Mouse (Mus musculus) erythroblast, embryonic 14.5 days (primary cell): Measurements from ENCODE around the gene B3gat3. TPM values are rescaled to one million over a fixed set of nuclear protein-coding genes. Genes with fewer than 3 reads are reported as not detected.
"Not testable (repeated sequence)": the region's sequence is repeated elsewhere in the genome, so short reads cannot be mapped to it uniquely, and the experiment has no call there.

ENCODE experiments used
- H3K27me3 ChIP-seq: 2 replicates; pipeline ENCODE4 v1.6.1; 2012; ENCODE audit warnings: inconsistent platforms; ENCODE audit not compliant: control insufficient read depth
- H3K36me3 ChIP-seq: 2 replicates; pipeline ENCODE4 v1.6.1; 2012; ENCODE audit warnings: mild to moderate bottlenecking, inconsistent platforms; ENCODE audit not compliant: control insufficient read depth
- H3K4me1 ChIP-seq: 2 replicates; pipeline ENCODE4 v1.6.1; 2012; ENCODE audit warnings: inconsistent platforms; ENCODE audit not compliant: control insufficient read depth
- H3K4me3 ChIP-seq: replicated peaks from 2 replicates; pipeline ENCODE3; 2012; ENCODE audit warnings: moderate library complexity, mild to moderate bottlenecking, inconsistent platforms
- H3K9me3 ChIP-seq: 2 replicates; pipeline ENCODE4 v1.6.1; 2012; ENCODE audit warnings: low read length, inconsistent platforms, mixed read lengths; ENCODE audit not compliant: control insufficient read depth
- GATA1 ChIP-seq: IDR thresholded peaks from 2 replicates; pipeline ENCODE4 v1.6.1; 2012; ENCODE audit warnings: low read length, inconsistent platforms, mixed read lengths
- TAL1 ChIP-seq: IDR thresholded peaks from 3 replicates; pipeline ENCODE4 v1.6.1; 2012; ENCODE audit warnings: low read length, inconsistent platforms, mixed read lengths
- polyA plus RNA-seq: library from polyadenylated mRNA; stranded (reverse); fragments of >175 nt; gene quantifications from 2 replicates; pipeline ENCODE4 v1.2.3, GENCODE M21; 2012

Gene B3gat3
- polyA plus RNA-seq, 1 experiment, result 16.4 TPM

- peaks cover 79% of the 10 kb centered on the region for H3K36me3 ChIP-seq
- TF ChIP-seq GATA1 (no peak), TAL1 (no peak)
- no peaks in the 10 kb centered on the region for H3K27me3 ChIP-seq
- H3K4me1 ChIP-seq, result peaks cover 50% of the 10 kb centered on the region
- H3K9me3 ChIP-seq, result no peaks in the 10 kb centered on the region
- H3K4me3 ChIP-seq, result peak overlapping the region; percentile 77
These were observed 47.7 kb downstream of the B3gat3 start for GRCm38 (mm10) chr19:8967893-8968292.

GRCm38 (mm10) chr19:8972491-8972890 lies 52.3 kb downstream of the B3gat3 start:
- peaks cover 30% of the 10 kb centered on the region for H3K4me1 ChIP-seq

GRCm38 (mm10) chr19:8974638-8975037 lies 54.5 kb downstream of the B3gat3 start:
- H3K4me1 ChIP-seq, result peaks cover 12% of the 10 kb centered on the region

More at GRCm38 (mm10) chr19:8972491-8972890, 52.3 kb downstream of the B3gat3 start:
- not testable (repeated sequence) for H3K4me3 ChIP-seq, H3K27me3 ChIP-seq, H3K9me3 ChIP-seq
- H3K36me3 ChIP-seq, result peaks cover 91% of the 10 kb centered on the region

GRCm38 (mm10) chr19:8975491-8975890 lies 55.3 kb downstream of the B3gat3 start:
- Histone ChIP-seq H3K4me1 (peaks cover 10% of the 10 kb centered on the region), H3K4me3 (no peak overlapping the region), H3K27me3 (no peaks in the 10 kb centered on the region), H3K9me3 (no peaks in the 10 kb centered on the region), H3K36me3 (peaks cover 100% of the 10 kb centered on the region)
- TF ChIP-seq GATA1, result no peak

More at GRCm38 (mm10) chr19:8974638-8975037, 54.5 kb downstream of the B3gat3 start:
- Histone ChIP-seq H3K36me3 (peaks cover 100% of the 10 kb centered on the region), H3K27me3 (no peaks in the 10 kb centered on the region), H3K4me3 (no peak overlapping the region), H3K9me3 (no peaks in the 10 kb centered on the region)
- TF ChIP-seq GATA1 (no peak), TAL1 (no peak)

- no peaks in the 10 kb centered on the region for H3K9me3 ChIP-seq
- no peak overlapping the region for H3K4me3 ChIP-seq
- H3K27me3 ChIP-seq, result no peaks in the 10 kb centered on the region
- TF ChIP-seq GATA1, result no peak
- no peak for TF ChIP-seq TAL1
- peaks cover 5% of the 10 kb centered on the region for H3K4me1 ChIP-seq
- H3K36me3 ChIP-seq, result peaks cover 97% of the 10 kb centered on the region
These were observed 56.4 kb downstream of the B3gat3 start for GRCm38 (mm10) chr19:8976535-8976934.

Other genes starting within 250 kb of the B3gat3 start
- gene Slc3a2, start 197.0 kb upstream of the B3gat3 start, polyA plus RNA-seq, result 33.5 and 37.4 TPM in 2 replicates
- gene Wdr74, start 184.5 kb upstream of the B3gat3 start, polyA plus RNA-seq, result 1.7 and 2.5 TPM in 2 replicates
- gene 1700092M07Rik, start 179.7 kb upstream of the B3gat3 start, polyA plus RNA-seq, result not detected in 2 replicates
- gene Stx5a, start 179.0 kb upstream of the B3gat3 start, polyA plus RNA-seq, result 3.3 and 3.6 TPM in 2 replicates
- 2.9 and 3.0 TPM in 2 replicates for gene Nxf1, start 163.3 kb upstream of the B3gat3 start, polyA plus RNA-seq
- gene Tmem223, start 149.4 kb upstream of the B3gat3 start, polyA plus RNA-seq, result 4.9 and 5.0 TPM in 2 replicates
- gene Tmem179b, start 145.9 kb upstream of the B3gat3 start, polyA plus RNA-seq, result 10.3 and 14.4 TPM in 2 replicates
- gene Taf6l, start 134.0 kb upstream of the B3gat3 start, polyA plus RNA-seq, result 4.1 and 4.7 TPM in 2 replicates
- 0.36 and 0.84 TPM in 2 replicates for gene Polr2g, start 121.8 kb upstream of the B3gat3 start, polyA plus RNA-seq
- gene Zbtb3, start 117.8 kb upstream of the B3gat3 start, polyA plus RNA-seq, result 0.06 and 0.07 TPM in 2 replicates
- gene Ttc9c, start 101.0 kb upstream of the B3gat3 start, polyA plus RNA-seq, result 0.24 TPM in 2 replicates
- 8.6 and 10.2 TPM in 2 replicates for gene Hnrnpul2, start 100.4 kb upstream of the B3gat3 start, polyA plus RNA-seq
- 0.10 TPM in 1 of 2 replicates, not detected in the other for gene AC129217.1, start 90.6 kb upstream of the B3gat3 start, polyA plus RNA-seq
- gene Bscl2, start 82.9 kb upstream of the B3gat3 start, polyA plus RNA-seq, result 4.6 and 6.4 TPM in 2 replicates
- not detected in 2 replicates for gene Gng3, start 81.2 kb upstream of the B3gat3 start, polyA plus RNA-seq
- gene Lrrn4cl, start 69.6 kb upstream of the B3gat3 start, polyA plus RNA-seq, result not detected in 2 replicates
- gene Ubxn1, start 48.9 kb upstream of the B3gat3 start, polyA plus RNA-seq, result 19.4 and 19.7 TPM in 2 replicates
- 3.7 and 3.8 TPM in 2 replicates for gene Uqcc3, start 39.5 kb upstream of the B3gat3 start, polyA plus RNA-seq
- 0.01 and 0.03 TPM in 2 replicates for gene Lbhd1, start 36.6 kb upstream of the B3gat3 start, polyA plus RNA-seq
- gene Gm49403, start 36.4 kb upstream of the B3gat3 start, polyA plus RNA-seq, result not detected in 2 replicates
- gene 1810009A15Rik, start 31.5 kb upstream of the B3gat3 start, polyA plus RNA-seq, result 6.6 and 7.7 TPM in 2 replicates
- not detected in 2 replicates for gene Gm49416, start 31.4 kb upstream of the B3gat3 start, polyA plus RNA-seq
- gene Ints5, start 27.4 kb upstream of the B3gat3 start, polyA plus RNA-seq, result 3.1 and 3.7 TPM in 2 replicates
- 1.9 and 2.5 TPM in 2 replicates for gene Ganab, start 22.3 kb upstream of the B3gat3 start, polyA plus RNA-seq
- gene Rom1, start 9.0 kb downstream of the B3gat3 start, polyA plus RNA-seq, result 0.42 and 0.57 TPM in 2 replicates
- gene Eml3, start 9.2 kb downstream of the B3gat3 start, polyA plus RNA-seq, result 1.3 and 1.4 TPM in 2 replicates
- gene Mta2, start 21.5 kb downstream of the B3gat3 start, polyA plus RNA-seq, result 2.2 and 3.4 TPM in 2 replicates
- gene Tut1, start 33.5 kb downstream of the B3gat3 start, polyA plus RNA-seq, result 1.6 TPM in 2 replicates
- 5.4 and 8.2 TPM in 2 replicates for gene Eef1g, start 46.7 kb downstream of the B3gat3 start, polyA plus RNA-seq
- gene Ahnak, start 68.9 kb downstream of the B3gat3 start, polyA plus RNA-seq, result 0.01 and 0.05 TPM in 2 replicates
- not detected in 2 replicates for gene Scgb1a1, start 167.6 kb downstream of the B3gat3 start, polyA plus RNA-seq
- gene Asrgl1, start 215.3 kb downstream of the B3gat3 start, polyA plus RNA-seq, result 2.1 and 3.6 TPM in 2 replicates